ENCODE assay signal across 10 mouse cellular contexts in the genomic region with DNA sequence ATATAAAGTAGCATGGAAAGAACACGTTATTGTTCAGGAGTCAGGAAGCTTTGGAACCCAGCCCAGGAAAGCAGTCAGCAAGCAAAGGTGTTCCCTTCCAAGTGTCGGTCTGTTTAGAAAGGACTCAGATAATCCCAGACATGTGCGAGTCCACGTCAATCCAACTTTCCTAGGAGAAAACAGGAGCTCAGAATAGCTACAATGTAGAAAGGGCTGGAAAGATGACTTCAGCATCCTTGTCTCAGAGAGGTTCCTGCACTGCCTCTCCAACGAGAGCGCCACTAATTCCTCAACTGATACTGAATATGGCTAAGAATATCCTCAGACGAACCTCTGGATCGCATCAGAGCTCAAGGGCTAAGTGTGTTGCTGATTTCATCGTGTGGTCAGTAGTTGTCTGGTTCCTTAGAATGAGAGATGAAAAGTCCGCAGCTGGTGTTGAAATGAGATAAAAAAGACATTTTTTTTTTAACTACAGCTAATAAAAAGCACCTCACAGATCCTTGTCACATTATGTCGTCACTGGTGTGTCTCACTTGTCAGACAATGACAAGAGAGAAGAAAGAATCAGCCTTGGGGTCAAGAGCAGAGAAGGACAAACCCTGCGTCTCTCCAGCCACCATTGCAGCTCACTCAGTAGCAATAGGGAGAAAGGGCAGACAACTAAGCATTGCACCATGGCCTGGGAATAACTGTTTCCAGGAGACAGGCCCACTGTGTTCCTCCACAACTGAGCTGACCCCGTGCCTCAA. TPM values are rescaled to one million over a fixed set of nuclear protein-coding genes. Genes with fewer than 3 reads are reported as not detected.
DNase-seq lines count a peak whose midpoint lies in the region; ATAC-seq lines count a peak whose summit lies in the region.
"Had no signal": no experiment of that assay in that cellular context is flagged by ENCODE, and none has a peak within 500 bp of the region (broad histone marks: within the 10 kb centered on the region; RNA-seq: fewer than 3 reads in every experiment).

No protein-coding gene starts in this region.

- intact Hi-C loops in heart, postnatal 25 days (cut with DNase I) = loop anchor here (5.0 kb wide), 2 partner anchors 33 to 48 kb away; no protein-coding TSS in a partner anchor

- no peak overlapping the region; the same call in 1 of the 2 replicates for H3K4me2 ChIP-seq in stomach, embryonic 16.5 days (ENCODE audit: low read depth, low read length)
- H3K4me2 ChIP-seq: hindbrain, embryonic 12.5 days had no signal

- H3K27ac ChIP-seq in stomach, embryonic 16.5 days (ENCODE audit: low read length) = peak overlapping the region; percentile 48
- H3K27ac ChIP-seq: hindbrain, embryonic 12.5 days had no signal

- no peaks in the 10 kb centered on the region for H3K27me3 ChIP-seq in stomach, embryonic 16.5 days (ENCODE audit: control insufficient read depth, insufficient read depth, low read length)
- H3K27me3 ChIP-seq: hindbrain, embryonic 12.5 days had no signal

- no peaks in the 10 kb centered on the region for H3K9me3 ChIP-seq in stomach, embryonic 16.5 days (replicated peaks; ENCODE audit: control insufficient read depth, low read length)
- H3K9me3 ChIP-seq: hindbrain, embryonic 12.5 days had no signal

- no peak overlapping the region for H3K9ac ChIP-seq in stomach, embryonic 16.5 days (ENCODE audit: low read length)
- H3K9ac ChIP-seq: hindbrain, embryonic 12.5 days had no signal

- peaks cover 20% of the 10 kb centered on the region for H3K4me1 ChIP-seq in stomach, embryonic 16.5 days (ENCODE audit: control insufficient read depth, insufficient read depth, low read length)

- no peak for ATAC-seq in cerebellum, adult (ENCODE audit: insufficient number of reproducible peaks, low FRiP score, low TSS enrichment)
- no peak for ATAC-seq in stomach, embryonic 16.5 days (ENCODE audit: insufficient read depth, low FRiP score)
- ATAC-seq in CD4-positive, CD25-positive, alpha-beta regulatory T cell, adult 4 months = no peak

- WGBS in stomach, embryonic 16.5 days = 49% methylated on average over 13 of the region's 13 CpGs

- peak; percentile 40 to 48 for DNase-seq in cerebellum, postnatal 14 days
- peak; percentile 52 to 77 for DNase-seq in lung, adult 18-20 months
- no peak for DNase-seq in lung, postnatal 4 days
- DNase-seq in heart, postnatal 25 days (ENCODE audit: low spot score) = peak; percentile 53
- no peak for DNase-seq in adrenal gland, postnatal 25 days
- DNase-seq: thymus, adult 18-20 months had no signal

- H3K36me3 ChIP-seq in stomach, embryonic 16.5 days (ENCODE audit: control insufficient read depth, insufficient read depth, low read length) = no peaks in the 10 kb centered on the region
- H3K36me3 ChIP-seq: hindbrain, embryonic 12.5 days had no signal

- H3K4me3 ChIP-seq in stomach, embryonic 16.5 days (replicated peaks; ENCODE audit: low read length) = no peak overlapping the region
- H3K4me3 ChIP-seq: hindbrain, embryonic 12.5 days had no signal

RNA-seq across cellular contexts. Expression of a gene that starts 47.5 kb away (rescaled TPM):
- 10 to 100 TPM; 16.8 to 17.9 TPM for total RNA-seq in heart, postnatal 25 days (2021)
- polyA plus RNA-seq in stomach, embryonic 16.5 days (2015; fragmentation: Nextera tagmentation; extraction: Ambion mirVana) = 12.4 and 13.2 TPM in 2 replicates
- total RNA-seq in adrenal gland, postnatal 25 days (2021) = 11.7 and 20.5 TPM in 2 replicates
- polyA plus RNA-seq in CD4-positive, CD25-positive, alpha-beta regulatory T cell, adult 4 months (2017; shearing (Covaris generic)) = 10 to 100 TPM; 30.1 to 30.3 TPM

Comparison
In these comparisons a context has a peak if more than half of its experiments do, and no peak if none do; other contexts are left out.
1. DNase-seq: peak in cerebellum, postnatal 14 days (2 of 2), lung, adult 18-20 months (2 of 2) and heart, postnatal 25 days (single experiment); none in lung, postnatal 4 days (0 of 2) and adrenal gland, postnatal 25 days (single experiment).